Mouse (Mus musculus) neural tube, embryonic 14.5 days (tissue): ENCODE measurements at regions not wholly inside any gene's neighbourhood (a gene's known extent, or its start where the extent isn't known, plus 50 kb on each side); places are given as distances from the start of the nearest gene placed in this dataset.
A peak's percentile ranks its signal among the peaks of the same experiment; 100 is the strongest.

Experiments used
- ATAC-seq: fragments of 200-750 bp; cut with Nextera tagmentation; 2 replicates; pipeline ENCODE4 v1.8.0; 2017; ENCODE audit warnings: low read depth, mild to moderate bottlenecking, moderate TSS enrichment, moderate library complexity
- H3K27ac ChIP-seq: fragments of 300-500 bp; sonication (generic); 2 replicates; pipeline ENCODE4 v1.5.1; 2014; ENCODE audit warnings: low read depth, mild to moderate bottlenecking, control low read depth, low read length, moderate library complexity, mixed read lengths
- H3K27me3 ChIP-seq: fragments of 300-500 bp; sonication (generic); 2 replicates; pipeline ENCODE4 v1.6.1; 2014; ENCODE audit warnings: low read length; ENCODE audit not compliant: control insufficient read depth, insufficient read depth
- H3K36me3 ChIP-seq: fragments of 300-500 bp; sonication (generic); 2 replicates; pipeline ENCODE4 v1.6.1; 2014; ENCODE audit warnings: low read length, mixed read lengths; ENCODE audit not compliant: control insufficient read depth, insufficient read depth
- H3K4me1 ChIP-seq: fragments of 300-500 bp; sonication (generic); 2 replicates; pipeline ENCODE4 v1.6.1; 2014; ENCODE audit warnings: low read length; ENCODE audit not compliant: control insufficient read depth, insufficient read depth
- H3K4me2 ChIP-seq: fragments of 300-500 bp; sonication (generic); 2 replicates; pipeline ENCODE4 v1.6.1; 2014; ENCODE audit warnings: mild to moderate bottlenecking, low read depth, low read length, control low read depth
- H3K4me3 ChIP-seq: fragments of 300-500 bp; sonication (generic); 2 replicates; pipeline ENCODE4 v1.5.1; 2014; ENCODE audit warnings: low read depth, low read length, control low read depth, mixed read lengths
- H3K9ac ChIP-seq: fragments of 300-500 bp; sonication (generic); replicated peaks from 2 replicates; pipeline ENCODE4 v1.6.1; 2014; ENCODE audit warnings: low read depth, mild to moderate bottlenecking, control low read depth, low read length, mixed read lengths
- H3K9me3 ChIP-seq: fragments of 300-500 bp; sonication (generic); 2 replicates; pipeline ENCODE4 v1.6.1; 2016; ENCODE audit warnings: low read length; ENCODE audit not compliant: control insufficient read depth
- WGBS: fragments of 180-500 bp; shearing (Covaris S2); extraction: QIAGEN DNeasy Blood & Tissue Kit; methylation state at CpG from one replicate; pipeline ENCODE4 v1.1.7; 2014; 5-methylcytosine and 5-hydroxymethylcytosine counted together

- H3K27me3 ChIP-seq = no peaks in the 10 kb centered on the region
- no peak overlapping the region for H3K9ac ChIP-seq
- no peaks in the 10 kb centered on the region for H3K9me3 ChIP-seq
- H3K36me3 ChIP-seq = no peaks in the 10 kb centered on the region
- no peak for ATAC-seq
- no peak overlapping the region for H3K4me2 ChIP-seq
- WGBS = 37% methylated on average over 6 of the region's 6 CpGs
- H3K27ac ChIP-seq = no peak overlapping the region
- no peak overlapping the region for H3K4me3 ChIP-seq
- no peaks in the 10 kb centered on the region for H3K4me1 ChIP-seq
These were observed 208.4 kb upstream of the Gpr101 start for GRCm38 (mm10) chrX:57711914-57712313.

- WGBS = 48% methylated on average over 12 of the region's 12 CpGs
- H3K9me3 ChIP-seq = no peaks in the 10 kb centered on the region
- H3K27me3 ChIP-seq = no peaks in the 10 kb centered on the region
- no peak overlapping the region for H3K4me2 ChIP-seq
- H3K4me3 ChIP-seq = no peak overlapping the region
- no peak overlapping the region for H3K9ac ChIP-seq
- H3K36me3 ChIP-seq = no peaks in the 10 kb centered on the region
- no peak for ATAC-seq
- H3K4me1 ChIP-seq = no peaks in the 10 kb centered on the region
- no peak overlapping the region for H3K27ac ChIP-seq
These were observed 205.7 kb upstream of the Gpr101 start for GRCm38 (mm10) chrX:57709115-57709877.

GRCm38 (mm10) chrX:57708501-57708900 is 204.9 kb upstream of the Gpr101 start:
- no peaks in the 10 kb centered on the region for H3K36me3 ChIP-seq
- no peak overlapping the region for H3K4me2 ChIP-seq
- no peak overlapping the region for H3K4me3 ChIP-seq
- H3K9me3 ChIP-seq = no peaks in the 10 kb centered on the region
- no peaks in the 10 kb centered on the region for H3K27me3 ChIP-seq
- WGBS = 37% methylated on average over 6 of the region's 6 CpGs
- no peak for ATAC-seq
- H3K27ac ChIP-seq = no peak overlapping the region
- H3K4me1 ChIP-seq = no peaks in the 10 kb centered on the region
- no peak overlapping the region for H3K9ac ChIP-seq

GRCm38 (mm10) chrX:57707932-57708331 is 204.4 kb upstream of the Gpr101 start:
- Histone ChIP-seq H3K4me1 (no peaks in the 10 kb centered on the region), H3K27me3 (no peaks in the 10 kb centered on the region), H3K9ac (no peak overlapping the region), H3K4me2 (no peak overlapping the region), H3K36me3 (no peaks in the 10 kb centered on the region), H3K27ac (no peak overlapping the region), H3K9me3 (no peaks in the 10 kb centered on the region), H3K4me3 (no peak overlapping the region)
- WGBS = 28% methylated on average over 7 of the region's 7 CpGs
- no peak for ATAC-seq

- 79% methylated on average over 3 of the region's 3 CpGs for WGBS
These were observed 203.2 kb upstream of the Gpr101 start for GRCm38 (mm10) chrX:57706683-57707308.

GRCm38 (mm10) chrX:57692506-57692905 is 188.9 kb upstream of the Gpr101 start:
- H3K27ac ChIP-seq = 0 out of 2 replicates have a peak overlapping the region, but pooled peaks have one; percentile 5
- no peaks in the 10 kb centered on the region for H3K4me1 ChIP-seq
- H3K27me3 ChIP-seq = no peaks in the 10 kb centered on the region
- WGBS = 18% methylated on average over 1 of the region's 1 CpGs
- no peaks in the 10 kb centered on the region for H3K9me3 ChIP-seq
- no peak overlapping the region for H3K4me3 ChIP-seq
- ATAC-seq = peak; percentile 71; the same call in 1 of the 2 replicates
- no peak overlapping the region for H3K4me2 ChIP-seq
- H3K9ac ChIP-seq = no peak overlapping the region
- H3K36me3 ChIP-seq = no peaks in the 10 kb centered on the region

More at GRCm38 (mm10) chrX:57706683-57707308, 203.2 kb upstream of the Gpr101 start:
- no peaks in the 10 kb centered on the region for H3K4me1 ChIP-seq
- H3K36me3 ChIP-seq = no peaks in the 10 kb centered on the region
- H3K9ac ChIP-seq = no peak overlapping the region
- no peaks in the 10 kb centered on the region for H3K27me3 ChIP-seq
- H3K4me2 ChIP-seq = no peak overlapping the region
- no peaks in the 10 kb centered on the region for H3K9me3 ChIP-seq
- no peak for ATAC-seq
- no peak overlapping the region for H3K4me3 ChIP-seq
- no peak overlapping the region for H3K27ac ChIP-seq

- no peaks in the 10 kb centered on the region for H3K9me3 ChIP-seq
- no peak overlapping the region for H3K27ac ChIP-seq
- H3K9ac ChIP-seq = no peak overlapping the region
- H3K4me2 ChIP-seq = no peak overlapping the region
- ATAC-seq = 0 out of 2 replicates have a peak, but pooled peaks have one; percentile 54
- 61% methylated on average over 6 of the region's 6 CpGs for WGBS
- H3K4me3 ChIP-seq = no peak overlapping the region
- no peaks in the 10 kb centered on the region for H3K4me1 ChIP-seq
- H3K36me3 ChIP-seq = no peaks in the 10 kb centered on the region
- no peaks in the 10 kb centered on the region for H3K27me3 ChIP-seq
These were observed 173.2 kb upstream of the Gpr101 start for GRCm38 (mm10) chrX:57676764-57677163.

- Histone ChIP-seq H3K4me3 (no peak overlapping the region), H3K4me2 (no peak overlapping the region), H3K4me1 (no peaks in the 10 kb centered on the region), H3K36me3 (no peaks in the 10 kb centered on the region), H3K9me3 (no peaks in the 10 kb centered on the region), H3K9ac (no peak overlapping the region), H3K27me3 (no peaks in the 10 kb centered on the region), H3K27ac (no peak overlapping the region)
- ATAC-seq = no peak
- WGBS = 18% methylated on average over 6 of the region's 6 CpGs
These were observed 171.4 kb upstream of the Gpr101 start for GRCm38 (mm10) chrX:57674955-57675354.

- no peaks in the 10 kb centered on the region for H3K27me3 ChIP-seq
- WGBS = 80% methylated on average over 3 of the region's 3 CpGs
- no peak overlapping the region for H3K9ac ChIP-seq
- H3K4me1 ChIP-seq = no peaks in the 10 kb centered on the region
- no peaks in the 10 kb centered on the region for H3K9me3 ChIP-seq
- H3K4me3 ChIP-seq = no peak overlapping the region
- H3K4me2 ChIP-seq = no peak overlapping the region
- ATAC-seq = no peak
- H3K36me3 ChIP-seq = no peaks in the 10 kb centered on the region
- H3K27ac ChIP-seq = no peak overlapping the region
These were observed 156.0 kb upstream of the Gpr101 start for GRCm38 (mm10) chrX:57659571-57659970.
